Mouse (Mus musculus) limb, embryonic 14.5 days (tissue): Measurements from ENCODE around the gene Ubp1. TPM values are rescaled to one million over a fixed set of nuclear protein-coding genes. Genes with fewer than 3 reads are reported as not detected.
"Not testable (repeated sequence)": the region's sequence is repeated elsewhere in the genome, so short reads cannot be mapped to it uniquely, and the experiment has no call there.

ENCODE experiments used
- ATAC-seq: fragments of 200-750 bp; cut with Nextera tagmentation; 2 replicates; pipeline ENCODE4 v1.8.0; 2017; ENCODE audit warnings: low read depth, moderate number of reproducible peaks, moderate TSS enrichment; ENCODE audit not compliant: low FRiP score
- DNase-seq: peaks from one replicate; pipeline ENCODE4 v3.0.0-alpha.2; 2015; ENCODE audit warnings: low spot score
- H3K27ac ChIP-seq: fragments of 300-500 bp; sonication (generic); replicated peaks from 2 replicates; pipeline ENCODE4 v1.5.1; 2014; ENCODE audit warnings: low read depth, mild to moderate bottlenecking, low read length, moderate library complexity, mixed read lengths
- H3K27me3 ChIP-seq: fragments of 300-500 bp; sonication (generic); 2 replicates; pipeline ENCODE4 v1.6.1; 2014; ENCODE audit warnings: low read length, mixed read lengths; ENCODE audit not compliant: control insufficient read depth, insufficient read depth
- H3K36me3 ChIP-seq: fragments of 300-500 bp; sonication (generic); 2 replicates; pipeline ENCODE4 v1.6.1; 2014; ENCODE audit warnings: mild to moderate bottlenecking, low read length, moderate library complexity, mixed read lengths; ENCODE audit not compliant: control insufficient read depth, insufficient read depth
- H3K4me1 ChIP-seq: fragments of 300-500 bp; sonication (generic); 2 replicates; pipeline ENCODE4 v1.6.1; 2014; ENCODE audit warnings: antibody characterized with exemption, low read length, mixed read lengths; ENCODE audit not compliant: control insufficient read depth, insufficient read depth
- H3K4me2 ChIP-seq: fragments of 300-500 bp; sonication (generic); replicated peaks from 2 replicates; pipeline ENCODE4 v1.6.1; 2014; ENCODE audit warnings: low read depth, mild to moderate bottlenecking, low read length, moderate library complexity; ENCODE audit not compliant: severe bottlenecking
- H3K4me3 ChIP-seq: fragments of 300-500 bp; sonication (generic); replicated peaks from 2 replicates; pipeline ENCODE4 v1.5.1; 2014; ENCODE audit warnings: low read length
- H3K9ac ChIP-seq: fragments of 300-500 bp; sonication (generic); 2 replicates; pipeline ENCODE4 v1.6.1; 2014; ENCODE audit warnings: mild to moderate bottlenecking, low read depth, low read length, moderate library complexity; ENCODE audit not compliant: severe bottlenecking
- H3K9me3 ChIP-seq: fragments of 300-500 bp; sonication (generic); 2 replicates; pipeline ENCODE4 v1.6.1; 2016; ENCODE audit warnings: low read length; ENCODE audit not compliant: control insufficient read depth
- POLR2A ChIP-seq: fragments of 200-500 bp; IDR thresholded peaks from 2 replicates; pipeline ENCODE4 v1.8.0; 2012; ENCODE audit warnings: inconsistent platforms, mild to moderate bottlenecking, moderate library complexity, borderline replicate concordance; ENCODE audit not compliant: insufficient read depth, insufficient read length; ENCODE audit errors: extremely low read depth
- WGBS: fragments of 180-500 bp; shearing (Covaris S2); extraction: QIAGEN DNeasy Blood & Tissue Kit; methylation state at CpG from one replicate; pipeline ENCODE4 v1.1.7; 2014; 5-methylcytosine and 5-hydroxymethylcytosine counted together
- polyA plus RNA-seq, 2 experiments: library from polyadenylated mRNA; depleted of rRNA in 1 of 2; stranded (reverse) in 1 of 2; unstranded in 1 of 2; fragments of >200 nt; fragmentation: Nextera tagmentation in 1 of 2; extraction: Ambion mirVana in 1 of 2; gene quantifications; 2 replicates each; pipeline versions ENCODE4 v1.2.1 to v1.2.3; 2012 to 2014

Ubp1 gene
- polyA plus RNA-seq (2012; rRNA removed) (154 and 159 TPM in 2 replicates), polyA plus RNA-seq (2014; fragmentation: Nextera tagmentation; extraction: Ambion mirVana) (42.0 and 49.9 TPM in 2 replicates)

GRCm38 (mm10) chr9:113930534-113931374 is at the start of gene Ubp1:
Gene Ubp1, plus strand, starts transcription at chr9:113930934.
- 0 out of 2 replicates have a peak, but pooled peaks have one; percentile 7 for TF ChIP-seq POLR2A
- under 1% methylated on average over 24 of the region's 86 CpGs for WGBS
- Histone ChIP-seq H3K4me3 (peak within 1 kb of the TSS; percentile 95), H3K9ac (peak within 1 kb of the TSS; percentile 93), H3K4me2 (peak within 1 kb of the TSS; percentile 85), H3K36me3 (no peaks in the 10 kb centered on the region), H3K27me3 (no peaks in the 10 kb centered on the region), H3K9me3 (no peaks in the 10 kb centered on the region), H3K27ac (peak within 1 kb of the TSS; percentile 83), H3K4me1 (peaks cover 15% of the 10 kb centered on the region)
- peak; percentile 97 for ATAC-seq
- peak; percentile 100 for DNase-seq

GRCm38 (mm10) chr9:113894903-113895302 is 35.8 kb upstream of the Ubp1 start:
- peaks cover 44% of the 10 kb centered on the region for H3K36me3 ChIP-seq
- TF ChIP-seq POLR2A = no peak
- H3K4me1 ChIP-seq = no peaks in the 10 kb centered on the region
- no peak overlapping the region for H3K4me3 ChIP-seq
- DNase-seq (no peak), ATAC-seq (no peak)
- H3K9me3 ChIP-seq = no peaks in the 10 kb centered on the region
- 91% methylated on average over 3 of the region's 3 CpGs for WGBS
- no peak overlapping the region for H3K9ac ChIP-seq
- no peaks in the 10 kb centered on the region for H3K27me3 ChIP-seq
- no peak overlapping the region for H3K27ac ChIP-seq
- no peak overlapping the region for H3K4me2 ChIP-seq

GRCm38 (mm10) chr9:113903136-113903535 is 27.6 kb upstream of the Ubp1 start:
- Histone ChIP-seq H3K4me3 (no peak overlapping the region), H3K27ac (no peak overlapping the region), H3K27me3 (no peaks in the 10 kb centered on the region), H3K9me3 (no peaks in the 10 kb centered on the region), H3K9ac (no peak overlapping the region), H3K36me3 (peaks cover 47% of the 10 kb centered on the region), H3K4me1 (no peaks in the 10 kb centered on the region), H3K4me2 (no peak overlapping the region)
- ATAC-seq (no peak), DNase-seq (no peak)
- TF ChIP-seq POLR2A = no peak
- 67% methylated on average over 4 of the region's 4 CpGs for WGBS

- not testable (repeated sequence) for H3K27me3 ChIP-seq, H3K9me3 ChIP-seq, H3K27ac ChIP-seq, DNase-seq, H3K4me1 ChIP-seq, H3K4me2 ChIP-seq, H3K4me3 ChIP-seq, ATAC-seq, H3K9ac ChIP-seq
- 93% methylated on average over 6 of the region's 6 CpGs for WGBS
- peaks cover 54% of the 10 kb centered on the region for H3K36me3 ChIP-seq
Measured at GRCm38 (mm10) chr9:113904315-113904714, 26.4 kb upstream of the Ubp1 start.

- no peak overlapping the region for H3K27ac ChIP-seq
- 96% methylated on average over 5 of the region's 5 CpGs for WGBS
- ATAC-seq = no peak
Measured at GRCm38 (mm10) chr9:113915789-113916188, 14.9 kb upstream of the Ubp1 start.

More at GRCm38 (mm10) chr9:113915789-113916188, 14.9 kb upstream of the Ubp1 start:
- no peaks in the 10 kb centered on the region for H3K4me1 ChIP-seq
- no peak overlapping the region for H3K4me3 ChIP-seq
- no peak overlapping the region for H3K9ac ChIP-seq
- H3K9me3 ChIP-seq = no peaks in the 10 kb centered on the region
- no peak overlapping the region for H3K4me2 ChIP-seq
- H3K27me3 ChIP-seq = no peaks in the 10 kb centered on the region
- H3K36me3 ChIP-seq = peaks cover 44% of the 10 kb centered on the region
- TF ChIP-seq POLR2A = no peak
- DNase-seq = no peak
